Mouse (Mus musculus) cerebellum, postnatal 14 days (tissue): ENCODE data around the gene Jakmip3.

Experiments
- DNase-seq, 2 experiments: peaks; one replicate each; pipeline ENCODE4 v3.0.0; 2021; ENCODE audit warnings: mixed read lengths in 2 of 2

Jakmip3 gene

GRCm38 (mm10) chr7:138948309-138948708 is 7.8 kb downstream of the Jakmip3 start:
- no peak for DNase-seq

DNA sequence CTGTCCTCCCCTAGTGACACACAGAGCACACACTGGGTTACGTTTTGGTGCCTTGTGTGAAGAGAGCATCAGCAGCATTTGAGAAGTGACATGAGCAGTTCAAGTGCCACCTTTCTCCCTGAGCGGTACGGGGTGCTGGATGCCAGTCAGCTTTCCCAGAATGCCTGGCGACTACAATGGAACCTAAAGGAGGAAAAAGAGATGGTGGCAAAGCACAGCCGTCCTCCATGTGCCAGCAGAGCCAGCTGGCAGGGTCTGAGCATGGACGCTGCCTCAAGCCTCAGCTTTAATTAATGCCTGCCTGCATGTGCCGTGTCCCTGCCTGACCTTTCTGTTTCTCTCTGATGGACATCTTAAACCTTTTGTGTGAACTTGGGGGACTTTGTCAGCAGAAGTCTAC is 15.3 kb downstream of the Jakmip3 start:
- peak; percentile 70 to 77 for DNase-seq

DNA sequence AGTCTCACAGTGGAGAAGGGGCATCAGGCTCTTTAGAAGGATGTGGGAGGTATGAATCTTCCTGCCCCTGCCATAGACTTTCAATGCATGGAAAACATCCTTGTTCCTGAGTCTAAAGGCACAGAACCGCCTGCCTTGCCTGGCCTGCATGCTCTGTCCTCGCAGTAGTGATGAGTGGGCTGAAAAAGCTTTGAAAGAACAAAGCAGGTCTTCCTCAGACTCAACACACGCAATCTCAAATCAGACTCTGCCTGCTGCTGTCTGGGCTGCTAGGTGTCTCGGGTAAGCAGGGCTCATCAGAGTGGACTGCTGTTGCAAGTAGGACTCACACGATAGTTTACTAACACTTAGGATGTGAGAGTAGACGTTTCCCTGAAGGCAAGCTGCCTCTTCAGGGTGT is 16.6 kb downstream of the Jakmip3 start:
- no peak for DNase-seq

DNA sequence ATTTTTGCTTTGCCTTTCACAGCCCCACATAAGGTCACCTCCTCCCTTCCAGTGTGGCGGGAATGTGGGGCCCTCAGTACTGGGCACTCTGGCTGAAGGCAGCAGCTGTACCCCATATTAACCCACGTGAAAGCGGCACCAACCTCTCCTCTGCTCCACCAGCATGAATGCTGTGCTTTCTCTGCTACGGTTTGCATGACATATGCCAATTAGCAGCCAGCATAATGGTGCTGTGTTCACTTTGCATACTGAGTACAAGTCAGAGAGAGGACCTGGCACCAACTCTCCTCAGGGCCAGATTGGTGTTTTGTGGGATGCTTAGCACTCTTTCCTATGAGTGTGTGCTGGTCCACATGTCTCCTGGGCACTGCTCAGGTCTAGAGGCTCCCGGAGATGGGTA is 19.2 kb downstream of the Jakmip3 start:
- DNase-seq: no peak

GRCm38 (mm10) chr7:138963756-138964155 is 23.2 kb downstream of the Jakmip3 start:
- no peak for DNase-seq

DNA sequence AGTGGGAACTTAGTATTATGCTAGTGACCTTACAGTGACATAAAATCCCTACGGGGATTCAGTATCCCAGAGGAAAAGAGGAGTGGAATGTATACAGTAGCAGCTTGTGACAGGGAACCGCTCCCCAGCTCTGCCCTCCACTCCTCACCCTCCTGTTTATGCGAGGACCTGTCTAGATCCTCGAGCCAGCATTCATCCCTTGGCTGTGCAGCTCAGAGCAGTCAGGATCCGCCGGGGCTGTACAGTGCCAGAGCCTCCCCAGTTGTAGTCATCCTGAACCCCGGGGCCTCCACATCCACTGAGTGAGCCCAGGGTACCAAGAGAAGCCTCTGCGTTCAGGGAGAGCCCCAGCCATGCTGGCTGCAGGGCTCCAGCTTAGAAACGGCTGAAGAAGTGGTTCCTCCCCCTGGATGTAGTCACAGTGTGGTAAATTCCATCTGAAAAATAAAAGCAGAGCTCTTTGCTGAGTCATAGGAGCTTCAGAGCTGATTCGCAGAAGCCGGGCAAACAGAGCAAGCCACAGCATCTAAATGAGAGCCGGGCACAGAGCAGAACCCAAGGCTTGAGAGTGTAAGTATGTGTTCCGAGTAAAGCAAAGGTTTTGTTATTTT is 27.6 kb downstream of the Jakmip3 start:
- DNase-seq: no peak

DNA sequence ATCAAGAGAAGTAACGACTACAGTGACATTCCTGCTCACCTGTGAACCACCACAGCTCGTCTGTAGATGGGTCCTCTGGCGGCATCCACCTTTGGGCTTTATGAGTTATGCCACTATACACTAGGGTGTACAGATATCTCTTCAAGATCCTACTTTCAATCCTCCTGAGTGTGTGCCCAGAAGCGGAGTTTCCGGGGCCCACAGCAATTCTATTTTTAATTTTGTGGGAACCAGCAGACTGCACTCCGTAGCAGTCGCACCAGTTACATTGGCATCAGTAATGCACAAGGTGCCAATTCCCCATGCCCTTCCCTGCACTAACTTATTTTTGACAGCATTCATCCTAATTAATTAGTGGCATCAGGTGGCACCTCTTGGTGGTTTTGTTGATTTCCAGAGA is 37.0 kb downstream of the Jakmip3 start:
- DNase-seq: no peak

DNA sequence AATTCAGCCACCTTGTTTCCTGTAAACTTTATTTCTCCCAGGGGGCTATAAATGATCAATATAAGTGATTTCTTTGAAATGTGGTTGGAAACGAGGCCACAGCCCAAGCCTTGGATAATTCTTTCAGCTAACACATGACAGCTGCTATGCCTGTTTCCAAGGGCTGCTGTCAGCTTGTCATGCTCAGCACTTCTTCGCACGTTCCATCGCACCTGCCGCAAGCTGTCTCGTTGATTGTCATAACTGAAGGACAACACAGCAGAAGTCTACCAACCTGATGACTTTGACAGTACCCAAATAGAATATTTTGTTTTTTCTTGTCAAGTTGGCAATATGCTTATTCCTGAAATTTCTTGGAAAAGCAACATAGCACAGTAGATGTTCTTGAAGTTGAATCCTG is 44.0 kb downstream of the Jakmip3 start:
- DNase-seq: no peak

- DNase-seq: peak; percentile 61 to 68
Observed at GRCm38 (mm10) chr7:138989156-138989555, 48.6 kb downstream of the Jakmip3 start.

- no peak for DNase-seq
Observed at GRCm38 (mm10) chr7:139002692-139003091, 62.2 kb downstream of the Jakmip3 start.

GRCm38 (mm10) chr7:139003250-139003649 is 62.7 kb downstream of the Jakmip3 start:
- peak in 1 of 2 experiments; percentile 44 for DNase-seq

DNA sequence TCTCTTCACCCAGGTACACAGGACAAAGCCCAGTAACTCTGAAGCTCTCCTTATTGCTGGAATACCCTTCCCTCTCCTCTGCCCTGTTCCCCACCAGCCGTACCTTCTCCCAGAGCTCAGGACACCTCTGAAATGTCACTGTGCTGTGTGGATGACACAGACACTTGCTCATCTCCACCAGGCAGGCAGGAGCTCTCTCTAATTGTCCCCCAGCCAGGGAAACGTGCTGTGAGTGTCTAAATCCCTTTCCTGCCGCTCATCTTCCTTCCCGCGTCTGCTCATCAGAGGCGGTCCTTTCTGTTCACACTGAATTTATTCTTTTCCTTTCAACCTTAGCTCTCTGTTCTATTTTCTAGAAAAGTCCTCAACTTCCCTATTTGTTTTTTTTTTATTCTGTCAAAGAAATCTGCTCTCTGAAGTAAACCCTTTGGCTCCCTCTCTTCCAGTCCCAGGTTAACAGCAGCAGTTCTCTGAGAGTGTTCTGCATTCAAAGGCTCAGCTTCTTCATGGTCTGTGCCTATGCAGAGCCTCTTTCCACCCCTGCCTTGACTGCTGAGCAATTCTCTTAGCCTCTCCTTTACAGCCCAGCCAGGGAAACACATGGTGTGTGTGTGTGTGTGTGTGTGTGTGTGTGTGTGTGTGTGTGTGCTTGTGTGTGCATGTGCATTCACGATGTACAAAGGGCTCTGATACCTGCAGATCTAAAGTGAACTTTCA is 69.4 kb downstream of the Jakmip3 start:
- peak; percentile 59 to 61 for DNase-seq

DNA sequence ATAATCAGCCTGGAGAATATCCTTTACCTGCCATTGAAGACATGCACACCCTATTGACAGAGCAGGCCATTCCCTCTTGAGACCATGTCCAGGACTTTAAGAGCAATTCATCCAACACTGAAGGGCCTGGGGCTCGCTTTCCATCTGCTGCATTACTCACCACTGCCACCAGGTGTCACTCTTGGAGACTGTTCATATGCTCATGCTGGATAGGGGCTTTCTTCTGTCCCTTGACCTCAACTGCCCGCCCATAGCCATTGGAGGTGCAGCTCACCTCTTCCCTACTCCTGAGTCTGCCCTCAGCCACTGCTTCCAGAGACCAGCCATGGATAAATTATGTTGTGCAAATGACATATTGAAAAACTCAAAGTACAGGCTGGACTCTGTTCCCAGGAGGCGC is 70.5 kb downstream of the Jakmip3 start:
- peak; percentile 75 to 84 for DNase-seq

GRCm38 (mm10) chr7:139011586-139011985 is 71.1 kb downstream of the Jakmip3 start:
- no peak for DNase-seq

- DNase-seq: no peak
Observed at GRCm38 (mm10) chr7:139012767-139013369, 72.3 kb downstream of the Jakmip3 start.

- no peak for DNase-seq
Observed at GRCm38 (mm10) chr7:139015143-139015542, 74.6 kb downstream of the Jakmip3 start.

DNA sequence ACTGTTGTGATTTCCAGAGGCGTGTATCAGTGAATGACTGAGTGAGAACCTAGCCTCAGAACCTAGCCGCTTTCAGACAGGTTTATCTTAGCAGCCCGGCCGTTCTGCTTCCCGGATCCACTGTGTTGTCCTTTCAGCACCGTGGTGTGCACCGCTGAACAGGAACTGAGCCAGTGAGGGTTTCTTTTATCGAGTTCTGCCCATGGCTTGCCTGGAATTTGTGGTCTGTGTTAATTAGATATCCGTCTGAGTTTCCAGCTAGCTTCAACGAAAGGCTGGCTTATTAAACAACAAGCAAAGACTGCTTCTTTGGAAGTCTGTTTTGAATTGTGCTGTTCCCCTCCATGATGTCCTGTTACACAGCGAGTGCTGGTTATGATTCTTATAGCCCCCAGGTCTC is 75.8 kb downstream of the Jakmip3 start:
- no peak for DNase-seq

- no peak for DNase-seq
Observed at GRCm38 (mm10) chr7:139017249-139017903, 76.8 kb downstream of the Jakmip3 start.

GRCm38 (mm10) chr7:139020884-139021283 is 80.4 kb downstream of the Jakmip3 start:
- no peak for DNase-seq

DNA sequence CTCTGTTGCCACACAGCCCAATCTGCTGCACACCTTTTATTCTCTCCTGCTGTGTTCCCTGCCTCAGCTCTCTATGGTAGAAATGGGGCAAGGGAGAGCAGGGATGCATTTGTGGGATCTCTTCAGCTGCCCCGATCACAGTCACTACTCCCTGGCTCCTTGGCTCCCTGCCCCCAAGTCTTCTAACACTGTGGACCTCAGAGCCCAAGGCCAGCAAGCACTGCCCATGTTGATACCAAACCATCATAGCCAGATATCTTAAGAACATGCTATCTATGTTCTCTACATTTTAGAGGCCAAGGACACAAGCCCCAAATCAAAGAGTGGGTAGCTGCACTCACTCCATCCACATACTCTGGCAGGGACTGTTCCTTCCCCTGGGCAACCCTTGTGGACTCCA is 80.8 kb downstream of the Jakmip3 start:
- no peak for DNase-seq

GRCm38 (mm10) chr7:139027136-139027535 is 86.6 kb downstream of the Jakmip3 start:
- no peak for DNase-seq

- DNase-seq: no peak
Observed at GRCm38 (mm10) chr7:139031215-139031614, 90.7 kb downstream of the Jakmip3 start.

- DNase-seq: peak; percentile 32 to 63
Observed at GRCm38 (mm10) chr7:139063406-139063805, 122.9 kb downstream of the Jakmip3 start.

DNA sequence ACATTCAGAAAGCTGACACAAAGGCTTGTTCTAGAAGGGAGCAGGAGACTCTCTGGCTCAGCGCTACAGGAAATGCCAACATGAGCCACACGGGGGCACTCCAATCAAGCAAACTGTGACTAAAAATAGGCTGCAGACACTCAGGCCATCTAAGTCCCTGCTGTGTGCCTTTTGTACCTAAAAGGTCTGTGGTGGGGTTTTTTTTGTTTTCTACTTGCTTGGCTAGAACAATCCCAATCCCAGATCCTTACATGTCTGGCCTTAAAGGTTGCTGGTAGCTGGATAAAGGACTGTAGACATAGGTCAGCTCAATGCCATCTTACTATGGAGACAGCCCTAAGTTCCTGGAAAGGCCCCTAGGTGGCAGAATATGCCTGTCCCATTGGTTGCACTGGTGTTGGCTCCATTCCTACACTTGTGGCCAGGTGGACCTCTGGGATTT is 127.7 kb downstream of the Jakmip3 start:
- DNase-seq: peak; percentile 93 to 95
